Mouse (Mus musculus) lung, postnatal 0 days (tissue): ENCODE measurements at regions not wholly inside any gene's neighbourhood (a gene's known extent, or its start where the extent isn't known, plus 50 kb on each side); places are given as distances from the start of the nearest gene placed in this dataset.

Experiments used
- CTCF ChIP-seq: IDR thresholded peaks from 2 replicates; pipeline ENCODE4 v1.5.1; 2016; ENCODE audit warnings: antibody characterized with exemption, mild to moderate bottlenecking
- EP300 ChIP-seq: IDR thresholded peaks from 2 replicates; pipeline ENCODE4 v1.6.1; 2016; ENCODE audit warnings: antibody characterized with exemption, mild to moderate bottlenecking, control low read depth

- no peak for TF ChIP-seq EP300
- TF ChIP-seq CTCF, result no peak
Measured at GRCm38 (mm10) chr12:60255286-60255685, 1035.8 kb upstream of the Fbxo33 start.
